Mouse (Mus musculus): ENCODE measurements at regions not wholly inside any gene's neighbourhood (a gene's known extent, or its start where the extent isn't known, plus 50 kb on each side); places are given as distances from the start of the nearest gene placed in this dataset.
A peak's percentile ranks its signal among the peaks of the same experiment; 100 is the strongest.

DNA sequence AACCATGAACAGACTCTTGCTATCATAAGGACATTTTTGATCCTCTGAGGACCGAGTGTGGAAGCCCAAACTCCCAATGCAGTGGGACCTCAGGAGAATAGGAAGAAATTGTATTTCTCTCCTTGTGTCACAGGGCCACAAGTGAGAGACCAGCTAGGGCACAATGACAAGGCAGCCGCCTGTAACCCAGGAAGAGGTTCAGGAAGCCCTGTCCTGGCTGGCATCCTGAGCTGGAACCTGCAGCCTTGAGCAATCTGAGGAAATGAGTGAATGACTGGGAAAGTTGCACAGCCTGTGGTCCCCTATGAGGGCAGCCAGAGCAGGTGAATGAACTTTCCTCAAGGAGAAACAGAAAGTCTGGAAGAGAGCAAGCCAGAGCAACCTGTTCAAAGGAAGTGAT is 142.0 kb upstream of the Tut7 start:
- Histone ChIP-seq H3K9me3 (peaks cover 1% of the 10 kb centered on the region; the same call in 1 of the 2 replicates), H3K27me3 (ENCODE audit: poor library complexity, severe bottlenecking) (peaks cover 23% of the 10 kb centered on the region), H3K36me3 (replicated peaks) (no peaks in the 10 kb centered on the region), H3K4me3 (no peak overlapping the region), H3K4me1 (peaks cover 30% of the 10 kb centered on the region), H3K27ac (0 out of 2 replicates have a peak overlapping the region, but pooled peaks have one; percentile 21)
- no peak for DNase-seq (ENCODE audit: extremely low spot score, low spot score)
- WGBS = 91% methylated on average over 2 of the region's 2 CpGs

DNA sequence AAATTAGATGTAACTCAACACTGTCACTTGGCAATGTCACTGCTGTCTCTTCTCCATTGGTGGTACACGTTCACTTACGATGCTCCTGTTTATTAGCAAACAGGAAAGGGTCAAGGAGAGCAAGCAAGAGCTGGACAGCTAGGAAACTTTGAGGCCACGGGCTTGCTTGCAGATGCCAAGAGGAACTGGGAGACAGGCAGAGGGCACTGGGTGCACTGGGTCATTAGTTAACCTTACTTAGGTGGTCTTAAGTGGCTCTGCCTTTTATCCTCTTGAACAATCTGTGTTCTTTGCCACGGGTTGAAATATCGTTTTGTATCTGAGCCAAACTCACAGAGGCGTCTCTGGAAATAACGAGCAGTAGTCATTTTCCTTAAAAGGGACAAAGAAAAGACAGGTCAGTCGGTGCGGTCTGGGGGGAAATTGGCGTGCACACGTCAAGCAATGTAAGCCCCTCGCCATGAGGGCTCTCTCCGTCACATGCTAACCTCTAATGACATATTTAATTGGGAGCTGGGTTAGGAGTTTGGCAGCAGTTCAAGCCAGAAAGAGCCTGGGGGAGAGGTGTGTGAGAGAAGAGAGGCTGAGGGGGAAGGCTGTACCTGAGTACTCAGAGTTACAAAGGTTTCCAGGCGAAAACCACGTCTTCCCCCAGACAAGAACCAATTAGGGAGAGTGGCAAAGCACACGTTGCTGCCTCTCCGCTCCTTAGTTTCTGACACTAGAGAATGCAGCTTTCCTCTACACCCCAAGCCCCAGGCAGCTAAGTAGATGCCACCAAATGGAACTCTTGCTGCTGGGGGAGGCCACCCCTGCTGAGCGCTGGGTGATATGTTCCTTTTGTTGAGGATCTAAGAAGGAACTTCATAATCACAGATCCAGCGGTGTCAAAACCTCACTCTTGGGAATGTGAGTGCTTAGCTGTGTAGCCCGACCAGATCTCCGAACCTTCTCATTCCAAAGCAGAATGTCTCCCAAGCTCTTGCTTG is 140.0 kb upstream of the Tut7 start:
- Histone ChIP-seq H3K4me1 (peaks cover 13% of the 10 kb centered on the region), H3K27ac (peak overlapping the region; percentile 65), H3K27me3 (ENCODE audit: poor library complexity, severe bottlenecking) (peaks cover 12% of the 10 kb centered on the region), H3K36me3 (replicated peaks) (no peaks in the 10 kb centered on the region), H3K9me3 (peaks cover 3% of the 10 kb centered on the region; the same call in 1 of the 2 replicates), H3K4me3 (no peak overlapping the region)
- DNase-seq (ENCODE audit: extremely low spot score, low spot score) = no peak
- WGBS = 70% methylated on average over 21 of the region's 21 CpGs

- Histone ChIP-seq H3K4me1 (peaks cover 21% of the 10 kb centered on the region), H3K9me3 (peaks cover 3% of the 10 kb centered on the region; the same call in 1 of the 2 replicates), H3K36me3 (replicated peaks) (no peaks in the 10 kb centered on the region), H3K27me3 (ENCODE audit: poor library complexity, severe bottlenecking) (no peaks in the 10 kb centered on the region), H3K27ac (0 out of 2 replicates have a peak overlapping the region, but pooled peaks have one; percentile 3), H3K4me3 (no peak overlapping the region)
- WGBS = 75% methylated on average over 2 of the region's 2 CpGs
- no peak for DNase-seq (ENCODE audit: extremely low spot score, low spot score)
Measured at GRCm38 (mm10) chr13:59956441-59956840, 133.5 kb upstream of the Tut7 start.

GRCm38 (mm10) chr13:59952809-59953208 is 129.9 kb upstream of the Tut7 start:
- Histone ChIP-seq H3K27me3 (ENCODE audit: poor library complexity, severe bottlenecking) (no peaks in the 10 kb centered on the region), H3K36me3 (replicated peaks) (no peaks in the 10 kb centered on the region), H3K27ac (peak overlapping the region; percentile 48; the same call in 1 of the 2 replicates), H3K9me3 (no peaks in the 10 kb centered on the region), H3K4me1 (peaks cover 37% of the 10 kb centered on the region), H3K4me3 (no peak overlapping the region)
- 71% methylated on average over 4 of the region's 4 CpGs for WGBS
- DNase-seq (ENCODE audit: extremely low spot score, low spot score) = no peak

GRCm38 (mm10) chr13:59952116-59952515 is 129.2 kb upstream of the Tut7 start:
- Histone ChIP-seq H3K27me3 (ENCODE audit: poor library complexity, severe bottlenecking) (no peaks in the 10 kb centered on the region), H3K27ac (0 out of 2 replicates have a peak overlapping the region, but pooled peaks have one; percentile 37), H3K9me3 (no peaks in the 10 kb centered on the region), H3K4me3 (no peak overlapping the region), H3K4me1 (peaks cover 41% of the 10 kb centered on the region), H3K36me3 (replicated peaks) (no peaks in the 10 kb centered on the region)
- DNase-seq (ENCODE audit: extremely low spot score, low spot score) = no peak
- 65% methylated on average over 3 of the region's 3 CpGs for WGBS

DNA sequence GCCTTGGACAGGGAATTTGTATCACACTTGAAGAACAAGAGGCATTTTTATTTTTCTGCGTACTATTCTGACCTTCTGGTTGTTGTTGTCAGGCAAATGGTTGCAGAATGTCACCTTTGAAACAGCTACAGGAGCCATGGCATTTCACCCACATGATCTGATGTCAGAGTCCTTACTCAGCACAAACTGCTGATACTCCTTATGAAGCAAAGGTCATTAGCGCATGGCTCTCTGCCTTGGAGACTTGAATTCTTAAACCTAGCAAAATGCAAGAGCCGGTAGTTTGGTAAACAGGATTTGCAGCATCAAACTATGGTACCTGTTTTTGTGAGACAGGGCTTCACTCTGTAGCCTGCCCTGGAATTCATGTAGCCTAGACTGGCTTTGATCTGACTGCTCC is 127.3 kb upstream of the Tut7 start:
- Histone ChIP-seq H3K27ac (no peak overlapping the region), H3K27me3 (ENCODE audit: poor library complexity, severe bottlenecking) (no peaks in the 10 kb centered on the region), H3K9me3 (no peaks in the 10 kb centered on the region), H3K4me3 (no peak overlapping the region), H3K4me1 (peaks cover 33% of the 10 kb centered on the region), H3K36me3 (replicated peaks) (no peaks in the 10 kb centered on the region)
- DNase-seq (ENCODE audit: extremely low spot score, low spot score) = no peak
- WGBS = 92% methylated on average over 3 of the region's 3 CpGs

DNA sequence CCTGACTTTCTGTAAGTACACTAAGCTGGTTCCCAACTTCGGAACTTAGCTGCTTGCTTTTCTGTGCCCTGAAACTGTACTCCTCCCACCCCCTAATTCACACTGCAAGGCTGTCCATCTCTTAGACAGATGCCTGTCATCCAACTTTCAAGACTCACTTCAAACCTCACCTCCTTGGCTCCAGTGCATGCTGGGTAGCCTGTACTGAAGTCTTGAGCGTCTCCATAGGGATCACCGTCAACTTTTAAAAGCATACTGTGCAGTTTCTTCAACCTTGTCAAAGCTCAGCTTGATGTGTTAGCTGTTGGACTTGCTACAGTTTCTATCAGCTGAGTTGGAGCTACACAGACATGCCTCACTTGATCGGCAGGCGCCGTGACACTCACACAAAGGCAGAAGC is 126.5 kb upstream of the Tut7 start:
- 86% methylated on average over 6 of the region's 6 CpGs for WGBS
- Histone ChIP-seq H3K27ac (peak overlapping the region; percentile 37; the same call in 1 of the 2 replicates), H3K9me3 (no peaks in the 10 kb centered on the region), H3K36me3 (replicated peaks) (no peaks in the 10 kb centered on the region), H3K27me3 (ENCODE audit: poor library complexity, severe bottlenecking) (no peaks in the 10 kb centered on the region), H3K4me3 (no peak overlapping the region), H3K4me1 (peaks cover 35% of the 10 kb centered on the region)
- DNase-seq (ENCODE audit: extremely low spot score, low spot score) = no peak

DNA sequence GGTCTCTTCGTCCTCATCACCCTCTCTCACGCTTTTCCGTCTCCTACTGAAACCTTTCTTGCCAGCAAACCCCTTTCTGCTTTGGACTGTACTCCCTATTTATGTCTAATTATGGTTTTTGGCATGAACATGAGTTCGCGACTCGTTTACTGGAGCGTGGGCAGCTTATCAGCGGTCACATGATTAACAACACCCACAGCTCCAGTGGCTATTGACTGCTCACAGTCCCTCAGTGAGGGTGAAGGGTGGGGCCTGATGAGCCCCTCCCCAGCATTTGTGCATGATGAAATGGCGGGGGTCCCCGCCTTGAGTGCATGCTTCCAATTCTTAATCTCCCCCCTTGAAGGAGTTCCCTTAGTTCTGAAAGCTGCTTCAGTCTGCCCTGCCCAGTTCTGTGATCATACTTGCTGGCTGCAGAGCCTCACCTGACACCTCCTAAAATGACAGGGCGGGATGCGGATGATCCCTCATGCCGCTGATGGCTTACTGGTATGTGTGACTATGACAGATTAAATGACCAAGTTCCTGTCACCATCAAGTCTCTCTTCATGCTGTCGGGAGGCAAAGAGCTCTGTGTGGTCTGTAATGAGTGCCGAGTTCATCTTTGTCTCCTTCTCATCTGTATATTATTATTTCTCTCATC is 125.7 kb upstream of the Tut7 start:
- H3K27ac ChIP-seq = 0 out of 2 replicates have a peak overlapping the region, but pooled peaks have one; percentile 1
- peaks cover 44% of the 10 kb centered on the region for H3K4me1 ChIP-seq
- no peaks in the 10 kb centered on the region for H3K27me3 ChIP-seq (ENCODE audit: poor library complexity, severe bottlenecking)
- no peaks in the 10 kb centered on the region for H3K36me3 ChIP-seq (replicated peaks)
- no peaks in the 10 kb centered on the region for H3K9me3 ChIP-seq
- WGBS = 92% methylated on average over 15 of the region's 15 CpGs
- no peak for DNase-seq (ENCODE audit: extremely low spot score, low spot score)
- no peak overlapping the region for H3K4me3 ChIP-seq

- DNase-seq (ENCODE audit: extremely low spot score, low spot score) = no peak
- H3K4me1 ChIP-seq = peaks cover 47% of the 10 kb centered on the region
- WGBS = 81% methylated on average over 5 of the region's 5 CpGs
Measured at GRCm38 (mm10) chr13:59947461-59947860, 124.5 kb upstream of the Tut7 start.

GRCm38 (mm10) chr13:59946509-59946908 is 123.6 kb upstream of the Tut7 start:
- 83% methylated on average over 4 of the region's 4 CpGs for WGBS
- no peak overlapping the region for H3K4me3 ChIP-seq
- no peaks in the 10 kb centered on the region for H3K9me3 ChIP-seq
- H3K27ac ChIP-seq = no peak overlapping the region
- no peaks in the 10 kb centered on the region for H3K36me3 ChIP-seq (replicated peaks)
- H3K27me3 ChIP-seq (ENCODE audit: poor library complexity, severe bottlenecking) = peaks cover 14% of the 10 kb centered on the region
- peaks cover 50% of the 10 kb centered on the region for H3K4me1 ChIP-seq
- no peak for DNase-seq (ENCODE audit: extremely low spot score, low spot score)

More at GRCm38 (mm10) chr13:59947461-59947860, 124.5 kb upstream of the Tut7 start:
- Histone ChIP-seq H3K9me3 (no peaks in the 10 kb centered on the region), H3K27ac (0 out of 2 replicates have a peak overlapping the region, but pooled peaks have one; percentile 40), H3K27me3 (ENCODE audit: poor library complexity, severe bottlenecking) (peaks cover 4% of the 10 kb centered on the region), H3K4me3 (no peak overlapping the region), H3K36me3 (replicated peaks) (no peaks in the 10 kb centered on the region)

- Histone ChIP-seq H3K4me3 (no peak overlapping the region), H3K27ac (no peak overlapping the region), H3K4me1 (peaks cover 59% of the 10 kb centered on the region), H3K27me3 (ENCODE audit: poor library complexity, severe bottlenecking) (peaks cover 21% of the 10 kb centered on the region), H3K36me3 (replicated peaks) (no peaks in the 10 kb centered on the region), H3K9me3 (no peaks in the 10 kb centered on the region)
- 91% methylated on average over 1 of the region's 1 CpGs for WGBS
- DNase-seq (ENCODE audit: extremely low spot score, low spot score) = no peak
Measured at GRCm38 (mm10) chr13:59945631-59946030, 122.7 kb upstream of the Tut7 start.

DNA sequence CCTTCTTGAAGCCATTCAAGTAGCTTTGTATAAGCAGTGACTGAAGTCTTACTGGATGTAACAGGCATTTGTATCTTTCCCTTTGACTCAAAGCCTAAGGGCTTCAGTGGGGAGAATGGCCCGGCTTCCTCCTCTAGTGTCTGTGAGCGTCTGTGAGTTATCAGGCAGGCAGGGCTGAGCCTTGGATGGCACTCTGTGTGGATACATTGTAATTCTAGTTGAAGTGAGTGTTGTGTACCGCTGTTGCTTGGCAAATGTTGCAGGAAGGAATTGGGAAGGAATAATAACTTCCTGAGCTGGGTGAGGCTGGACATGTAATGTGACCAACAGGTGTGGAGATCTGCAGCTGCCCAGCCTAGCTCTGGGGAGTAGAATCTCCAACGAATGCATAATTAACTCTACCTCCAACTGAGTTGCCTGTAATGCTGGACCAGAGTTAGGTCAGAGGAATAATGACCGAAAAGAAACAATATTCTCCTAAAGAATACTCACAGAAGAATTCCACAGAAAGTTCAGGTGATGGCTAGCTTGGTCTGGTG is 120.7 kb upstream of the Tut7 start:
- no peaks in the 10 kb centered on the region for H3K36me3 ChIP-seq (replicated peaks)
- DNase-seq (ENCODE audit: extremely low spot score, low spot score) = no peak
- H3K9me3 ChIP-seq = no peaks in the 10 kb centered on the region
- H3K27me3 ChIP-seq (ENCODE audit: poor library complexity, severe bottlenecking) = peaks cover 36% of the 10 kb centered on the region
- H3K4me1 ChIP-seq = peaks cover 53% of the 10 kb centered on the region
- 45% methylated on average over 5 of the region's 5 CpGs for WGBS
- H3K4me3 ChIP-seq = no peak overlapping the region
- H3K27ac ChIP-seq = 0 out of 2 replicates have a peak overlapping the region, but pooled peaks have one; percentile 58

Data from forebrain, embryonic 10.5 days (tissue).